Mouse (Mus musculus) spleen, postnatal 10 days (tissue): ENCODE data around the gene Mrm2.
"Not testable (repeated sequence)": the region's sequence is repeated elsewhere in the genome, so short reads cannot be mapped to it uniquely, and the experiment has no call there.

Experiments
- DNase-seq, 2 experiments: peaks; one replicate each; pipeline ENCODE4 v3.0.0; 2021 to 2022; ENCODE audit warnings: low spot score in 2 of 2

Gene Mrm2

DNA sequence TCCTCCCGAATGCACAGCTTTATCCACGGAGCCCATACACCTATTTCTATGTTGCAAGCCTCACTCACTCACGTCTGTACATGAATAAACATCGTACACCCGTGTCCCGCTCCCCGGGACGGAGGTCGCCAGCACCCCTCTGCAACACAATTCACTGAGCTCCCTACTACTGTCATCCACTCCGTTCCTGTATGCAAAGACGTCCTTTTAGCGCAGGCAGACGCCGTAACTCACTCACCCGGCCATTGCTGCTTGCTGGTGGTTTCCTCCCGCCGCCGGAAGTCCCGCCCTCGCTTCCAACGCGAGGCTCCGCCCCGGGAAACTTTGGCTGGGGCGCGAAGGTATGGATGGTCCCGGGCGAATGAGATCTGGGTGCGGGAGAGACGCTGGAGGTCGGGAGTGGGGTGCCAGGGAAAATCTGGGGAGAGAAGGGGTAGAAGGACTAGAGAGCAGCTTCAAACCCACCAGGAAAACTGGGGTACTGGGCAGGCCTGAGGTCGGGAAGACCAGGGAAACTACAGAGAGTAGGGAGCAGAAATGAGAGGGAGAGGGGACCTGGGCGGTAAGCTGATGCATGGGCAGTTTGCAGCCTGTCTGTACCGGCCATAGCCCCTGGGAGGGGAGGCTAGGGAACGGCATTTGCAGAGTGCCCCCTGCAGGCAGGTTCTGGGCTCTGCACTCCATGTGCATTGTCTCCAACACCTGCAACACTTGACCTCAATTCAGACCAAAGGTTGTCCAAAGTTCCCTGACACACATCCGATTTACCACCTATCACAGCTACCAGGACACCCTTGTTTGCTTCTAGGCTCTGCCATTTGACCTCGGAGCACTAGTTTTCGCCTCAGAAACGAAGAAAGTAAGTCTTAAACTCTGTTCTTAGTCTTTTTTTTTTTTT lies at the start of gene Mrm2:
Gene Mrm2, minus strand, starts transcription at position 284 of the 898 bp plus-strand sequence.
- peak; percentile 83 to 92 for DNase-seq

DNA sequence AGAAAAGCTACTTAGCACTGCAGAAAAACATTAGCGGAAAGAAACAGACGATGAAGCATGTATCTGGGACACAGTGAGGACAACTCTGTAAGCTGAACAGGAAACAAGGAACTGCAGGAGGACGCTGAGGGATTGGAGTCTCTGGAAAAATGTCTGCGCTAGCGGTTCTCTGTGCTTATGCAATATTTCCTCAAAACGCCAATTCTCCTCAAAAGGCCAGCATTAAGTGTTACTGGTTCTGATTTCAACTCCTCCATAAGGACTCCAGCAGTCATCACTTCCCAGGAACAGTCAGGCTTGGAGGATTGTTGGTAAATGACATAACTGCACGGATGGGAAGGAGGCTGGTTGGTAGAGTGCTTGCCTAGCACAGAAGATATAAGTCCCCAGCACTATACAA lies 49.5 kb upstream of the Mrm2 start:
- DNase-seq: no peak

DNA sequence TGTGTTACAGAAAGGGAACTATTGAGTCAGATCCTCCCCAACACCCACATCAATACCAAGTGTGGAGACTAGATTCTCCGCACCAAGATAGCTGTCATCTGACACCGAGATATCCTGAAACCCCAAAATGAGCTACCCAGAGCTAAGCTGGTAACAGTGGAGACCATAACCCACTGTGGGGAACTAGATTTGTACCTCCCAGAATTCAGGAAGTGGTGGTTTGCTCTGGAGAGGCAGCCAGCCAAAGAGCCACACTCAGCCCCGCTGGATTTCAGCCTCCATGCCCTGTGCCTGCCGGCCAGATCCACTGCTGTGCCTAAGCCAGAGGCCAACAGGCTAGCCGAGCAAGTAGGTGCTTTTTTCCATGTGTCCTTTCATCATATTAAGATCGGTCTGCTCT lies 47.6 kb upstream of the Mrm2 start:
- DNase-seq: no peak

DNA sequence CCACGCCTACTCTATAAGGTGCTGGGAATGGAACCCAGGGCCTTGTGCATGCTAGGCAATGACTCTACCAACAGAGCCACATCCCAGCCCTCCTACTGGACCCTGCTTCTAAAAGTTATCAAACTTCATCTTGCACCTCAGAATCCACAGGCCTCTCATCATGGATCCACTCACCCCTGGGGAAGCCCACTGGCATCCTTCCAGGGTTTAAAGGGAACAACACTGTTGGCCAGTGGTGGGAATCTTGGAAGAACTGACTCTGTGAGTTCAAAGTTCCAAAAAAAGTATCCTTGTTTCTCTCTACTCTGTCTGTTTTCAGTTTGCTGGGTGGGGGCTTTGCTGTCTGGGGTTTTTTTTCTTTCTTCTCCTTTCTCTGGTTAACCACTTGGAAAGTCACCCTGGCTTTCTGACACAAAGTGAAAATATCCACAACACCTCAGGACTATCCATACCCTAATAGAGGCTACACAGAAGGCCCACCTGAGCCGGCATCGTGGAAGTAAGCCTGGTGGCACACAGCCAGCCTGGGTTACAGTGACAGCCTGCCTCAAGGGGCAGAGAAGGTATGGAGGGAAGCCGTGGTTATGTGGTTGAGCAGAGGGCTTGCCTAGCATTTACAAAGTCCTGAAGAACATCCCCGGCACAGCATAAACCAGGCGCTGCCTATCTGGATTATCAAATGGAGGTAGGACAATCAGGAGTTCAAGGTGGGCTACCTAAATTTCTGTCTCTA lies 46.6 kb upstream of the Mrm2 start:
- DNase-seq: no peak

DNA sequence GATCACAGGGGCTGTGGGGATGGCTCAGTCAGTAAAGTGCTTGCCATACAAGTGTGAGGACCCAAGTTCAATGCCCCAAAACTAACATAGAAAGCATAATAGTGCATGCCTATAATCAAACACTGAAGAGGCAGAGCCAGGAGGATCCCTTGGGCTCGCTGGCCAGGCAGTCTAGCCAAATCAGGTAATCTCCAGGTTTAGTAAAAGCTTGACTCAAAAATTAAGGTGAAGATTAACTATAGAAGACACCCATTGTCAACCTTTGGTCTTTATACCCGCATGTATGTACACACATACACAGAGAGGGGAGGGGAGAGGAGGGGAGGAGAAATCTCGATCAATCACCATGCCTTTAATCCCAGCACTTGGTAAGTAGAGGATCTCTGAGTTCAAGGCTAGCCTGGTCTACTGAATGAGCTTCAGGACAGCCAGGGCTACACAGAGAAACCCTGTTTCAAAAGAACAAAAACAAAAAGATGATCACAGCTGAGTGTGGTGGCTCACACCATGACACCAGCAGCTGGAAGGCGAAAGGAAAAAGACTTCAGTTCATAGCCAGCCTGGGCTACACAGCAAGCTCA lies 43.6 kb upstream of the Mrm2 start:
- DNase-seq: no peak

DNA sequence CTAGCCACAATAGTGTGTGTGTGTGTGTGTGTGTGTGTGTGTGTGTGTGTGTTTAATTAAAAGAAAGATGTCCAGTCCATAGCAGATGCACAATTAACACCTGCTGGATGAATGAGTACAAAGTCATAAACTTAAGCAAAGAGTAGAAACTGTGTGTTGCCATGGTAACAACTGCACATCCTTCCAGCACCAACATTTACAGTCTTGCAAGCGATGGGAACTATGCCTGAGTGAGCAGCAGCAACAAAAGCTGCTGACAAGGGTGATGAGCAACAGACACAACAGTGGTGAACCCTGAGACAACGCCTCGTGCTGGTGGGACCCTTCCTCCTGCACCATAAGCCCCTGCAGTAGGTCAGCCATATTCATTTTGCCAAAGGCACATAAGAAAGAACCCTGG lies 42.5 kb upstream of the Mrm2 start:
- peak in 1 of 2 experiments; percentile 48 for DNase-seq

DNA sequence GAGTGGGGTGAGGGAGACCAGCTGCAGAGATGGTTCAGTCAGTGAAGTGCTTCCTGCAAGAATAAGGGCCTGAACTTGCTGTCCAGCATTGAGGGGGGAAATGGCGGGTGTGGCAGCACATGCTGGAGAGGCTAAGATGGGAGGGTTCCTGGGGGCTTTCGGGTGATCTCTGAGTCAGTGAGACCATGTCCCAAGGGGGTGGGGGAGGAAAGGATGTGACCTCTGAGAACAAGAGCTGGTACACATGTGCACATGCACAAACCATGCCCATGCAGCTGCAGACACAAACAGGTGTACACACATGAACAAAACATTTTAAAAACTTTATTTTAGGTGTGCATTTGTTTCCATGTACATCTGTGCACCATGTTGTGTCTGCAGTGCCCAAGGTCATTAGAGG lies 42.0 kb upstream of the Mrm2 start:
- DNase-seq: peak in 1 of 2 experiments; percentile 42

DNA sequence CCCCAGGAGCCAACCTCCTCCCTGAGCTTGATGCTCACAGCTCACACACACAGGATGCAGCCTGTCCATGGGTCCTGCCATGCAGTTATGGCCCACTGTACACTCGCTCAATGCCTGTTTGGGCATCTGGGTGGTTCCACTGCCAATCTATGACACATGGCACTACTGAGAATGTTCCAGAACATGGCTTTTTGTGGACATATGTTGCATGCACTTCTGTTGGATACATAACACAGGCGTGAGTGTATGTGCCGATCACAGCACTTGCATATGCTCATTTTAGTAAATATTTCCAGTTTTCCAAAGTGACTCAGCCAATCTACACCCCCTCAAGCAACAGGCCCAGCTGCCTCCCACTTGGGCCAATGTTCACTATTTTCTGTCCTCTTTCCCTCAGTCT lies 40.0 kb upstream of the Mrm2 start:
- DNase-seq: no peak

DNA sequence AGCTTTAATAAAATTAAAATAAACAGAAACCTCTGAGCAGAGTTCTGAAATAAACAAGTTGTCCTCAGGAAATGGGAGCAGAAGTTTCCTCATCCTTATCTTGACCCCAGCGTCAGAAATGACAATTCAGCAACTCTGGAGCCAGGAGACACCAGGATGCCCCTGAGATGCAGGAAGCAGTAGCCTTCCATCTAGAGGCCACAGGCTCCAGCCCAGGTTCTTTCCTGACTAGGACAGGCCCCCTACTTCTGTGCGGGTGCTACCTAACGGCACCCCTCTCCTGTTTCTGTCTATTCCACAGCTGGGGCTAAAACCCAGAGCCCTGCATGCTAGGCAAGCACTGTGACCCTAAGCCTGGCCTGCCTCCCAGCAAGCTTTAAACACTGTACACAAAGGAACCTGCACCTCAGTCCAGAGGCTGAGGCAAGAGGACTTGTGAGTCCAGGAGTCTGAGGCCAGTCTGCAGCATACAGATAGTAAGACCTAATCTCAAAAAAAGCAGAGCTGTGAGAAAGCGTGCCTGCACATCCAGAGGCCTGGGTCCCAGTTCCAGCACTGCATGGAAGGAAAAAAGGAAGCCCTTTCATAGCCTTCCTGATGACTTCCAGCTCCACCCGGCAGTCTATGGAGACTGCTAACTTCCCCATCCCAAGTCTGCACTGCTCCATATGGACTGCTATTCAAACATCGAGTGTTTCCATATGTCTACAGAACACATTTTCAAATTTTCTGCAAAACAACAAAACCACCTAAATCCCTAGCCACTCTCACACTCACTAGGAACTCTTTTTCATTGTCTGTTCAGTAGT lies 39.0 kb upstream of the Mrm2 start:
- DNase-seq: no peak

DNA sequence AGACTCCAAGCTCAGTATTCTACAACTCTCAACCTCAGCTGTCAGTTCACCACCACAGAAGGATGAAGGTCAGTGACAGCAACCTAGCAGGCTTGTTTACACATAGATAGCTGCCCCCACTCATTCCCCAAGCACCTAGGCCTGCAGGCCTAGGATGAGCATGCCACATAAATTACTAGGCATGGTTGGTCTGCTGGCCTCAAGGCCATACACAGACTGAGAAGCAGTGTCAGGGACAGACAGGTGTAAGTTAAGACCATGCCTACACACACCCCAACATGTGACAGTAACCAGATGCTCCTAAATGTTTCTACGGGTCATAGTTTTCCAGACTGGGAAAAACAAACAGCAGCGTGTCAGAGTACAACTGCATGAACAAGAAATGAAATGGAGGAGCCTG lies 37.8 kb upstream of the Mrm2 start:
- no peak for DNase-seq

DNA sequence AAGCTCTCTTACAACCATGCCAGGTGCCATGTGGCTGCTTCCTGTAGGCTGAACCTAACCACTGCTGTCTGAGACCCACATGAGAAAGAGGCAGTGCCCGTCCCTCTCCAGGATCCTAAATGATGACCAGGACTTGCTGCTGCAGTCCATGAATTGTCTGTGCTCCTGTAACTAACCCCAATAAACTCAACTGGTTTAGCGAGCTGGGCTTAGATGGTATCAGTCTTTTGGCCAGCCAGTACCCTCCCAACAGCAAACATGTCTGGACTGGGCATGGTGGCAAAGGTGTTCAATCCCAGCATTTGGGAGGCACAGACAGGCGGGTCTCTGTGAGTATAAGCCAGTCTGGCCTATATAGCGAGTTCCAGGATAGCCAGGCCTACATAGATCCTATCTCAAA lies 37.2 kb upstream of the Mrm2 start:
- no peak for DNase-seq

DNA sequence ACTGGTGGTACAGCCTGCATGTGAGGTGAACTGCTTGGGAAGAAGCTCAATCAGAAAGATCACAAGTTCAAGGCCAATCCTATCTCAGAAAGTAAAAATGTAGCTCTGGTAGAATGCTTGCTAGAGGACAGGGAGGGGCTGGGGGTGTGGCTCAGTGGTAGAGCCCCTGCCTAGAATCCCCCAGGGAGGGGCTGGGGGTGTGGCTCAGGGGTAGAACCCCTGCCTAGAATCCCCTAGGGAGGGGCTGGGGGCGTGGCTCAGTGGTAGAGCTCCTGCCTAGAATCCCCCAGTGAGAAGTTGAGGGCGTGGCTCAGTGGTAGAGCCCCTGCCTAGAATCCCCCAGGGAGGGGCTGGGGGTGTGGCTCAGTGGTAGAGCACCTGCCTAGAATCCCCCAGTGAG lies 36.4 kb upstream of the Mrm2 start:
- DNase-seq: not testable (repeated sequence)

DNA sequence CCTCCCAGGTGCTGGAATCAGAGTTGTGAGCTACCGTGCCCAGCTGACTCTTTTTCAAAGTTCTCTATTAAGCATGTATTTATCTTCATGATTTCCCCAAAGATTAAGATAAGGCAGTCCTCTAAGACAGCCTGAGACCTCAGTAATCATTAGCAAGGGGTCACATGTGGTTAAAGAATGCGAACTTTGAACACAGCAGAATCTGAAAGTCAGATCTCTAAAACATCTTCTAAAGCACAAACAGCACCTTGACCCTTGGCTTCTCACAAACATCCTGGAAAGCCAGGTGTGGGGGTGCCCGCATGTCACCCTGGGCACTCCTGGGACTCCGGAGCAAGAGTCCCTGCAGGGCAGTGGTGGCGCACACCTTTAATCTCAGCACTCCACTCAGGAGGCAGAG lies 32.7 kb upstream of the Mrm2 start:
- DNase-seq: no peak

DNA sequence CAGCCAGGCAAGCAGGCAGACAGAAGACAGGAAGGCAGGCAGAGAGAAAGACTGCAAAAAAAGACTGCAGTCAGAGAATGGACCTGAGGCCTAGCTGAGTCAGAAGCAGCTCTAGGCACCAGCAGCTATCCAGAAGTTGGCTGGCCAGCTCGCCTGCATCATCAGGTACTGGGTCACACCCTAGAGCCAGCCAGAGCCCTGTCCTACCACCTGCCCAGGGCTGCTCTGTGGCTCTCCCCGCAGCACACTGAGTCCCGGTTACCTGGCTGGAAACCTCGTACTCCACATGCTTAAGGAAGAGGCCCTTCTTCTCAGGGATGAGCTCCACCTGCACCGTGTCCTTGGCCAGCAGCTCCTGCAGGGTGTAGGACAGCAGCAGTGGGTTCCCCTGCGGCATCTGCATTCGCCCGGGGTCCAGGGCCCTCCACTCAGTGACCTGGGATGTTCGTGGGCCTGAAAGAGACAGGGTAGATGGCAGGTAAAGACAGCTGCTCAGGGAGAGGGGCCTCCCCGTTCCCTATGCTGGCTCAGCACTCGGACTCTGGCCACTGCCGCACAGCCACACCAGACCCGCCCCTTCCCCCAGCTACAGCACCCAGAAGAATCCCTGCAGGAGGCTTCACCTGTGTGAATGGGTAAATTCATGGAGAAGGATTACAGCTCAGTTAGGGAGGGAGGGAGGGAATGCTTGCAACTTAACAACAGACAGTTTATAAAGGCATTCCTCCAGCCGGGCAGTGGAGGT lies 28.4 kb upstream of the Mrm2 start:
- no peak for DNase-seq

DNA sequence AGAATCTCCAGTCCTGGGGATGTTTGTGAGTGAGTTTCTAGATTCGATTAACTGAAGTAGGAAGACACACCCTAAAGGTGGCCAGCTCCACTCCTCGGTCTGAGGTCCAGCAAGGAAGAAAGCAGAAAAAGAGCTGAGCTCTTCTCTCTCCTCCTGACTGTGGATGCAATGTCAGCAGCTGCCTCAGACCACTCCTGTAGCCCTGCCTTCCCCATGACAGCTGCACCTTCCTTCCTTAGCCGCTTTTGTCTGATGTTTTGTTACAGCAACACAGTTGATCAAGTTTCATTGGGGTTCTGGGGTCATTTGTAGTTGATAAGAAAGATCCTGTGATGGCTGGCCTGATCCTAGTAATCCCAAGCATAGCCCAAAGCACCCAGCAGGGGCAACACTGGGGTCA lies 25.8 kb upstream of the Mrm2 start:
- no peak for DNase-seq

DNA sequence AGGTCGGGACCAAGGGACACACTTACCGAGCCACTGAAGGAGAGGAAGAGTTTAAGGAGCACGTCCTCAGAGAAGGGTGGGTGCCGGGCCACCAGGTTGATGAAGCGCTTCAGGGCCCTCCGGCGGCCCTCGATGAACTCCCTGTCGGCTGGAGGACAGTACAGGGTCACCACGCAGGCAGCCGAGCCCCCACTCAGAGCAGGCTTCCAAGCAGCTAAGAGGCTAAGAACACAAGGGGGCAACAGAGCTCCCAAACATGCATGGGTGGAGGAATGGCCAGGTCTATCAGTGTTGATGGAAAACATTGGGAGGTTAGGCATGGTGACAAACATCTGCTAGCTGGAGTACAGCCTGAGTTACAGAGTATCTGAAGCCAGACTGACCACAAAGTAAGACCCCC lies 24.2 kb upstream of the Mrm2 start:
- DNase-seq: no peak

DNA sequence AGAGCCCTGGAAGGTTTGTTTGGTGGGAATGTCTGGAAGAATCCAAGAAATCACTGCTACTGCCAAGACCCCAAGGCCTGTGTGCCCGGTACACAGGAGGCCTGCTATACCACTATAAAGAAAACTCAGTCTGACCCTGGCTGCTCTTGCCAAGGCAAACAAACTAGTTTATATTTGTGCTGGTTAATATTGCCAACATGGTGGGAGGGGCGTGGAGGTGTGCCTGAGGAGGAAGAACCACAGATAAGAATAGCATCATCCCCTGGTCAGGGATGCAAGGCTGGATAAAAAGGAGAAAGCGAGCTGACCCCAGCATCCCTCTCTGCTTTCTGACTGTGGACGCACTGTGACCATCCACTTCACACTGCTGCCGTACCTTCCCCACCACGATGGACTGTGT lies 20.7 kb upstream of the Mrm2 start:
- DNase-seq: no peak

DNA sequence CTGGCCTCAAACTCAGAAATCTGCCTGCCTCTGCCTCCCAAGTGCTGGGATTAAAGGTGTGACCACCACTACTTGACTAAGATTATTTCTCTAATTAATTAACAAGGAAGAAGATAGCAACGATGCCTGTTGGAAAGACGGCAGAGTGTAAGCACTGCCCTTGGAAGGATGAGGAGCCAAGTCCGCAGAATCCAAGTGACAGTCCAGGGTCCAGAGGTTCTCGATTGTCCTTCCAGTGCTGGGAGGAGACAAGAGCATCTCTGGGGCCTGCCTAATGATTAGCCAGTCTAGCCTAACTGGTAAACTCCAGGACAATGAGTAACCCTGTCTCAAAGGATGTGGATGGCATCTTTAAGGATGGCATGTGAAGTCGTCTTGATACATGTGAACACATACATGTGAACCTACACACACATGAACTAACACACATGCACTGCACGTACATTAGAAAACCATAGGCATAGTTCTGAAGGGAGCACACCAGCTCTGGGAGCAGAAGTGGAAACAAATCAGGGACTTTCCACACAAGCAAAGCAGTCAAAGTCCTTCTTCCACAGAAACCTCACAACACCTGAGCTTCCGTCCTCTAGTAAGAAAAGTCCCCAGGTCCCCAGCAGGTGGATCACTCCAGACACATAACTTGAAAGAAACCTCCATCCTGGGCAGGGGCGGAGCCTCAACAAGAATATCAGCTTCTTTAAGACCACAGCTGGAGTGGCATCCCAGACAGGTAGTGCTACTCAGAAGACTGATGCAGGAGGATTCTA lies 19.2 kb upstream of the Mrm2 start:
- no peak for DNase-seq

DNA sequence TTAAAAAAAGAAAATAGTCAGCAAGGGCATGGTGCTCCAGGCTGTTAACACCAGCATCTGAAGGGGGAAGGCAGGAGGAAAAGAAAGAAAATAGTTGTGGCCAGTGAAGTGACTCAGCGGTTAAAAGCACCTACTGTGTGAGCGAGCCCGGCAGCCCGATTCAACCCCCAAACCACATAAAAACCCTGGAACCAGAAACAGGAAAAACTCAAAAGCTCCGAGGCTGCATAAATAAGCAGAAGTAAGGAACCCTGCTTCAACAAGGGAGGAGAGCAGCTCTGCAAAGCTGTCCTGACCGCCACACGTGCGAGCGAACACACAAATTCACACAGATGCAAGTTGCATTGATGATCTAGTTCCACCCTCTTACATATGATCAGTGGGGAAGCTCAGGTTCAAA lies 18.2 kb upstream of the Mrm2 start:
- DNase-seq: no peak

DNA sequence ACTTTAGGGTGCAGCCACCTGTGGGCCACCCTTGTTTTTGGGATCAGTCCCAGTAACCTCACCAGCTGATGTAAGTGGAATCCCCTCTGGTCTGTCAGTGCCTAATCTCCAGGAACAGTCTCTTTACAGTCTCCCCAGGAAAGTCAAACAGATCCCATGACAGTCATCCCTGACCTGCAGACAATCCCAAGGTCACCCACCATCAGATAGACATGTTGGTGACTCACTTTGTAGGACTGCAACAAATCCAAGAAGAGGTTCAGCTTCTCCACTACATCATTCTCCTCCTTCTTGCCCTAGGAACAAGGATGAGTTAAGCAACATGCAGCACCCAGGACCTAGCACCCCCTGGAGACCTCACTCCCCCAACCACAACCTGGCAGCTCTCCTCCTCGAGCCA lies 14.4 kb upstream of the Mrm2 start:
- DNase-seq: no peak

DNA sequence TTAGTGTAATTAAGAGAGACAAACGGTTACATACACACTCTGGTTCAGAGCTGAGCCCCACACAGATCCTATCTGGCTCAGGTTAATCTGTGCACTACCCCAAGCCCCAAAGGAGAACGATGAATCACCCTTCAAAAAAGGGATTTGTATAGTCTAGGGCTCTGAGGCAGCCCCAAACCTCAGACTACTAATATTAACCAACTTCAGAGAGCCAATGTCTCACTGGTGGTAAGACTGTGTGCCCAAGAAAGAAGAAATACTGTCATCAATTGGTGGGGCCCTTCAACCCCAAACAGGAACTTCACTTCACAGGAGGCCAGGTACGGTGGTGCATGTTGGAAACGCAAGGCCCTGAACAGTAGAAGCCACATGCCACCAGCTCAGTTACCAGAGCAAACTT lies 13.5 kb upstream of the Mrm2 start:
- no peak for DNase-seq
